Mouse (Mus musculus): ENCODE results near the gene Zmynd12.

The Zmynd12 gene

DNA sequence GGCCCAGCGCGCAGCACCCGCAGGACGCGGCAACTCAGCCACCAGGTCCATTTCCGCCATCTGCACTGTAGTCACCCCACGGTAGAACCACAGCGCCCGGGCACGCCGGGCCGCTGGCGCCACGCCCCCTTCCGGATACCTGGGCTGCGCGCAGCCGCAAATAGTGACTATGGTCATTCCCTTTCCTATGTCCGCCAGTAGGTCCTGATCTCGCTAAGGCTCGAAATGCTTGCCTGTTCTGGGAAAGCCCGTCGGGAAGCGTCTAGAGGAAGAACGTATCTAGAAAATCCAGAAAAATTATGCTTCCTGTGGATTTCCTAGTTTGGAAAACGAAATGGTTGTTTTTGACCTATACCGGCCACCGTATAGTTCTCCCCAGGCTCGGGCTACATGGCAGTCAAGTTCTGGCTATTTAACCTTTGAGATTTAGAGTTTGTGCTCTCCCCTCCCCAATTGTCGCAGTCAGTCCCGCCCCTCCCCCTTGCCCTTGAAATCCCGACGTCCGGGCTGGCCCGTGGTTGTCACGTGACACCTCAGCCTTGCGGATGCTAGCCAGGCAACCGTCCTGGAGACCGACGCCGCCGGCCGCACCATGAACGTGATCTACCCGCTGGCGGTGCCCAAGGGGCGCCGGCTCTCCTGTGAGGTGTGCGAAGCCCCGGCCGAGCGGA is at the start of gene Zmynd12, which contains the start of gene Ppcs:
Gene Zmynd12, plus strand, starts transcription at position 521 of the 671 bp plus-strand sequence.
Gene Ppcs, minus strand, starts transcription at position 127 of the 671 bp plus-strand sequence.
- DNase-seq (ENCODE audit: low spot score): peak; percentile 90

DNA sequence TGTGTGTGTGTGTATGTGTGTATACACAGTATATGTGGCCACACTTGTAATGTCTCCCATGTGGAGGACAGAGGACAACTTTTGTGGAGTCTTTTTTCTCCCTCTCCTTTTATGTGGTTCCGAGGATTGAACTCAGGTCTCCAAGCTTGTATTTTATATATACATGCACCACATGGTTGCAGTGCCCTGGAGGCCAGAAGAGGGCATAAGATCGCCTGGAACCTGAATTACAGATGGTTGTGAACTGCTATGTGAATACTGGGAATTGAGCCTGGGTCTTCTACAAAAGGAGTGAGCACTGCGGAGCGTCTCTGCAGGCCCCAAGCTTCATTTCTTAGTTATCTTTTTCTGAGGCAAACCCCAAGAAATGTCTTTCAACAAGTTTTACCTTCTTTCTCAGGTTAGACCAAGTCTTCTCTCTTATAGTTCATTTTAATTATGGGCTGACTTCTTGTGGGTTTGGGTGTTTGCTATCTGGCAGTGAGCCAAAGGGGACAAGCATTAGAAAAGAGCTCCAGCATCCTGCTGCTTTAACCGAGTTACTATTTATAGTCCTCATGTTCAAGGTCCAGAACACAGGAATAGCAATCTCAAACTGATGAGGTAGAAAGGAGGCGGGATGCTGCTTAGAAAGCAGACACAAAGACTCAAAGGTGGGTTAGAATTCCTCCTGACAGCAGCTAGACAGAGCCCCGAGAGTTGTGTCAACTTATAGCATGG is 41.0 kb upstream of the Zmynd12 start:
- DNase-seq (ENCODE audit: low spot score): no peak

DNA sequence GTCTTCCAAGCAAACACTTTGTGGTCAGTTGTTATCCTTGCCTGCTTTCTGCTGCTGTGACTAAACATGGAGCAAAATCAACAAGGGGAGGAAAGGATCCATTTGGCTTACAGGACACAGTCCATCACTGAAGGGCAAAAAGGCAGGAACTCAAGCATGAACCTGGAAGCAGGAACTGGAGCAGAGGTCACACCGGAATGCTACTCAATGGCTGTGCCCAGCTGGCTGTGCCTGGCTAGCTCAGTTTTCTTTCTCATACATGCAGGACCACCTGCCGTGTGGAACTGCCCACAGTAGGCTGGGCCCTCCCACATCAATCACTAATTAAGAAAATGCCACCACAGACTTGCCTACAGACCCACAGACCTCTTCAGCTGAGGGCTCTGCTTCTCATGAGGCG is 33.4 kb upstream of the Zmynd12 start:
- no peak for DNase-seq (ENCODE audit: low spot score)

DNA sequence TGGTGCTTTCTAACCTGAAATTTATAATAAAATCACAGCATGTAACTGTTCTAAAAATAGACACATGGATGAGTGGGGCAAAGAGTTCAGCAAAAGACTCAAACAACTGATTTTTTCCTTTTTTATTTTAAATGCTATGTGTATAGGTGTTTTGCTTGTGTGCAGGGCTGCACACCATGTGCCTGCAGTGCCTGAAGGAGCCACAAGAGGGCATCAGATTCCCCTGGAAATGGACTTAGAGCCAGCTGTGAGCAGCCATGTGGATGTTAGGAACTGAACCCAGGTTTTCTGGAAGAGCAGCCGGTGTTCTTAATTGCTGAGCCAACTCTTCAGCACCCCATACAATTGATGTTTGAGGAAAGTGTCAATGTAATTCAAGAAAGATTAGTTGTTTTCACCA is 32.2 kb upstream of the Zmynd12 start:
- peak; percentile 44 for DNase-seq (ENCODE audit: low spot score)

DNA sequence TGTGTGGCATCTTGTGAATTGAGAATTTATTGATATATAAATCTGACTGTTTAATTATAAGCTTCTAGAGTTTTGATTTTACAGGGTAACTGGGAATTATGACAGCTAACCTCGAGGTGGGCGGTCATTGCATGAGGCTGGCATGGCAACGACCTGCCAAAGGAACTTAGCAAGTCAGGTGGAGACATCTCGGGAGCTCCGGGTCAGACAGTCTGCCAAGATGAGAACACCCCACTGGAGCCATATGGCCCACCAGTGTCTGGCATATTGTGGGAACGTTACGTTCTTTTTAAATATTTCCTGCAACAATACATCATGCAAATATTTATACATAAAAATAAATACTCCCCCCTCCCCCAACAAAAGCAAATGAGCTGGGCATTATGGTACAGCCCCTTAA is 23.9 kb upstream of the Zmynd12 start:
- no peak for DNase-seq (ENCODE audit: low spot score)

DNA sequence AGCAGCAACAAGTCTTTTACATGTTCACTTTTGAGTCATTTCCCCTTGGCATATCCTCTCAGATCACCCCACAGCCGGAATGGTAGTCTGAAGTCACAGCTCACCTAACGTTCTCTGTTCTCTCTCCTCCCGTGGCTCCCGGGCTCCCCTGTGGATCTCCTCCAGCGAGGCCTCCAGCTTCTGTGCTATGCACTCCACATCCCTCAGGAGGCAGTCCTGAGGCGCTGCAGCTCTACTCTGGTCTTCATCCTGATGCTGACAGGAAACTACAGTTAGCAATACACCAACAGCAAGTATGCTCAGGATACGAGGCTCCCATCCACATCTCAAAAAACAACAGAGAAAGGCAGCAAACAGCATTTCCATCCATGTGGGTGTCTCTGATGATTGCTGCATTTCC is 21.7 kb upstream of the Zmynd12 start:
- DNase-seq (ENCODE audit: low spot score): no peak

DNA sequence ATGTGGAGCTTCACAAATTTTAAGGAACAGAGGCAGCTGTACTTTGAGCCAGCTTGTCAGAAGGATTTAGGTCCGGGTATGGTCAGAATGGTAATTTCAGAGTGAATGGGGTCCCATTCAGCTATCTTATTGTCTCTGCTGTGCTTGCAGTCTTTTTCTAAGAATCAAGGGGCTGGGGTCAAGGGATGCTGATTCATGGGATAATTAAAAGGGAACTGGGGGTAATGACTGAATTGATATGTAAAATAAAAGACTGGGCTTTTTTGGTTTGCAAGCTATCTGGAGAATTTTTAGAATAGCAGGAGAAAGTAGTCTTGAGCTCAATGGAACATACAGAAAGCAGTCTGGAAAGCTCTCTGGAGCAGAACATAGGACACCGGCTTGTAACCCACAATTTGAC is 19.2 kb upstream of the Zmynd12 start:
- no peak for DNase-seq (ENCODE audit: low spot score)

DNA sequence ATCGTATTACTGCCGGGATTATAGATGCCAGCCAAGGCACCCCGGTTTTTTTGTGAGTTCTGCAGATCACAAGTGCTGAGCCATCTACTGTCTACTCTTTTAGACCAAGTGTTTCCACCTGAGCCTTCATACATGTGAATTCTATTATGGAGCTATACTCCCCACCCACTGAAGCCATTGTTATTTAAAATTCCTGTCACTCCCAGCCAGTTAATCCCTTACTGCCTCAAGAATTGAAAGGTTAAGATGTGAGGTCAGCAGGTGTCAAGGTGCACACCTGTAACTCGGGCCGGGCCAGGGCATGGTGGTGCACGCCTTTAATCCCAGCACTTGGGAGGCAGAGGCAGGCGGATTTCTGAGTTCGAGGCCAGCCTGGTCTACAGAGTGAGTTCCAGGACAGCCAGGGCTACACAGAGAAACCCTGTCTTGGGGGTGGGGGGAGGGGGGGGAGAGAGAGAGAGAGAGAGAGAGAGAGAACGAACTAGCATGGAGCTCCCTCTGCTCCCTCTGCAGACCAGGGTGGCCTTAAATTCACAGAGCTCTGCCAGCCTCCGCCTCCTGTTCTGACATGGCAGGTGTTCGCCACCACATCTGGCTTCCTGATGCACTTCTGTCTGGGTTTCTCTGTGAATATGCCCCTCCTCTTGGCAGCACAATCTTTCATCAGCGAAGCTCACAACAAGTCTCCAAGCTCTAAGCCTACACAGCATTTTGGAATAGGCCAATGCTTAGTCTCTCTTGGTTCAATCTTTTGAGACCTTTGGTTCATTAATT is 10.6 kb upstream of the Zmynd12 start:
- no peak for DNase-seq (ENCODE audit: low spot score)

DNA sequence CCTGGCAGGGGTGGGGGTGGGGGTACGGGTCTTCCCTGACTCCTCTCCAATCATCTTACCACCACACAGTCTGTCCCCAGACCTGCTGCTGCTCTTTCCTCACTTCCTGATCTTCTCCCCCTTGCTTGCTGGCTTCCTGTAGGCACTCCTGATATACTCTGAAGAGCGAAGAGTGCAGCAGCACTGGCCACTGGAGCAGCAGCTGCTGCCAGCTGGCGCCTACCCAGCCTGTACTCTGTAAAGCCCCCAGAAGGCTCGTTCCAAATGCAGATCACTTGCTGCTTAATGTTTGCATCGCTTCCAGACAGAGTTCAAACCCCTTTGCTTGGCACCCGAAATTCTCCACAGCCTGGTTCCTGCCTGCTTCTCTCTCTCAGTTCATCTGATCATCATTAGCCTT is 9.8 kb upstream of the Zmynd12 start:
- DNase-seq (ENCODE audit: low spot score): no peak

DNA sequence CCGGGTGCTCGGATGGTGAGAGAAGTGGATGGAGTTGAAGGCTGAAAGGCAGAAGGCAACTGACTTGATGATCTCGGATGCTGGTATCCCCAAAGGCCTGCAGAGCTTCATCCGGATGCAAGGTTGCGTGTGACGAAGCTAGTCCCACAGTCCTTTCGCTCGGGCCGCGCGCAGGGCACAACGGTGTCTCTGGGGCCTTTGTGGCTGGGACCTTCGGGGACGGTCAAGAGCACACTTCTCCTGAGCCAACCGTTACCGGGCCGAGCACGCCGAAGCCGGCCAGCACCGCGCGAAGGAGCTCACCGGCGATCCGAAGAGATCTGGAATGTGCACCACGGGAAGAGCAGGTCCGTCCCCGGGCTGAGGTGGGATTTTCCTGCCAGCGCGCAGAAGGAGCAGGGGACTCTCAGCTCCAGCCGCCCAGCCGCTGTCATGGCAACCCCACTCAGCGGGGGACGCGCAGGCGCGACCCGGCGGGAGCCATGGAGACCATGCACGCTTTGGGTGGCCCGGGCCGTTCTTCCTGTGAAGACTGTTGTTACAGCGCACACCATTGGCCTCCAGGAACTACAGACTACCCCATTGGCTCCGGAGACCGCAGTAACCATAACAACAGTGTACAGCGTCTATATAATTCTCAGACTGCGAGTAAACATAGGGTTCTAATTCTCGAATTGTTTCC is 7.4 kb upstream of the Zmynd12 start, which contains the start of gene Ccdc30:
Gene Ccdc30, minus strand, starts transcription at position 450 of the 682 bp plus-strand sequence.
- peak; percentile 90 for DNase-seq (ENCODE audit: low spot score)

DNA sequence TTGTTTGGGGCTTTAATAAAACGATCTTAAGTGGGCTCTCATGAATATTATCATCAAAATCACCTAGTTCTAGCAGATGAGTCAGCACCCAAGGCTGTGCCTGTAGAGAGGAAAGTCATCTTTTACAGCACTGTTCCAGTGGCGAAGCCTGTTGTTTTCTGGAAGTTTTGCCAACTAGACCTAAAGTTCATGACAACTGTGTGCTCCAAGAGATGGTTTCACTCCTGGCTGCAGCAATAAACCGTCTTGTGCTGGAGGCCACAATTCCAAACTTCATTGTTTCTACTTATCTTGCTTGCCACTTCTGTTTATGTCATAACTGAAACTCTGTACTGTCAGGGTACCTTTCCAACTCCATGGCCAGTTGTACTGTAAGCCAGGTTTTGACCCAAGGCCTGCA is 5.3 kb upstream of the Zmynd12 start:
- no peak for DNase-seq (ENCODE audit: low spot score)

DNA sequence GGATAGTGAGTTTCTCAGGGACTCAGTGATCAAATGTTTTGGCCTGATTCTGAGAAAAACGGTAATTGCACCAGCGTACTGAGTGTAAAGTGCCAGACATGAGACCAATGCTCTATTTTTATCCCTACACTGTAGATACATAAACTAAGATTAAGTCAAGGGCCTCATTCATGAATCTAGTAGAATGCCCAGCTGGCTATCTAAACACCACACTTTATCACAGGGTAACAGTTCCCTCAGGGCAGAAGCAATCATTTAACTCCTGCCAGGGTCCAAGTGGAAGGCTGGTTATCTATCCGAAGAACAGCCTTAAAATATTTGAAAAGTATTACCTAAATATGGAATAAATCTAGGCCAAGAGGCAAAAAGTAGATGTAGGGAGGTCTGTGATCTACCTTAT is 4.7 kb upstream of the Zmynd12 start:
- DNase-seq (ENCODE audit: low spot score): no peak

DNA sequence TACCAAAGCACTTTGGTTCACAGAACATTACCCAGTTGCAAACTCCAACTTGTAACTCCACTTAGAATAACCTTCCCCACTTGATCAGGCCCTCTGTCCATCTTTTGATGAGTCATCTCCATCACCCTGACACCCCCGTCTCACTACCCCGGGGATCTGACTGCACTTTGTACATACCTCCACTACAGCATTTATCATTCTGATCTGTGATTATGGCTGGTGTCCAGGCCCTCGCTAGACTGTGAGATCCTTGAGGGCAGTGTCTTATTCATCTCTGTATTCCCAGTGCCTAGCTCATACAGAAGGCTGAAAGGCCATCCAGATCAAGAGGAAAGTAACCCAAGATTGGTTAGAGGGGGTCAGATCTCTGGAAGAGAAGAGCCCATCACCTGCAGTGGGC is 1.4 kb upstream of the Zmynd12 start:
- DNase-seq (ENCODE audit: low spot score): no peak

DNA sequence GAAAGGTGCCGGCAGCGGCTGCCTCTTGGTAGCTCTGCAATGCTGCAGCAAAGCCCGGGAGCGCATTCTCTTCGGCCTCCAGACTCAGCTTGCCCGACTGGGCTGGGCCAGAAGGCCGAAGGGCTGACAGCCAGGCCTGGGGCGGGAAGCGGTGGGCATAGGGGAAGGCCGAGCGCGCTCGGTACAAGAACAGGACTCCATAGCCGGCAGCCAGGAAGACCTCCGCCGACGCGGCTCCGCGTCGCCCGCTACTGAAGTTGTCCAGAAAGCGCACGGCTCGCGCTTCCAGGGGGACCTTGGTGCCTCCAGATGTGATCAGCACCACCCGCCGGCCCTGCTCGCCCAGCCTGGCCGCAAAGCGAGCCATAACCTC is 707 bp upstream of the Zmynd12 start:
- DNase-seq (ENCODE audit: low spot score): no peak

DNA sequence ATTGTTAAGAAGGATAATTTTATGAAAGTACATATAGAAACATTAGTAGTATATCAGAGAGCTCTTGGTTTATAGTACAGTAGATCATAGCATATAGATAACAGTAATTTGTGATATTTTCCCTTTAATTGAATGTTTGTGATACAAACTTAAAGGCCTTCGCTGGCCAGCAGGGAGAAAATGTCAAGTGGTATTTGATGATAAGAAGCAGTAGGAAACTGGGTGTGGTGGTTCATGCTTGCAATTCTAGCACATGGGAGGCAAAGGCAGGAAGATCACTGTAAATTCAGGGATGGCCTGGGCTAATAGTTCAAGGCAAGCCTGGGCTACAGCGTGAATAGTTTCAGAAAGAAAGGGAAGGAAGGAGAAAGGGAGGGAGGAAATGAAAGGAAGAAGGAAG is 2.5 kb downstream of the Zmynd12 start:
- no peak for DNase-seq (ENCODE audit: low spot score)

DNA sequence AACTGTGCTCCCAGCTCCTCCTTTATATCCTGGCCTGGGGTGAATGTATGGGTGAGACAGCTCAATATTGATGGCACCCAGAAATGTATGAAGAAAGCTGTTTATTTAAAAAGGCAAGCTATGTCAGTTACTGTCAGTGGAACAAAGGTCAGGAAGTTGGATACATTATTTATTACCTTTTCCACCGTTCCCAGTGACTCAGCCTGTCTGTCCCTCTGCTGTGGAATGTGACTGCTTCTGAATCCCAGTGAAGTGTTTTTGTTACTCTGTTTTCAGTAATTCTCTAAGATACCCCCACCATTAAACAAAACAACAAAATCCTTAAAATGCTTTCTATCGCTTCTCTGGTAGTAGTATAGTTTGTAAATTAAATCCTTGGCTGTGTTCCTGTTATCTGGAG is 3.0 kb downstream of the Zmynd12 start:
- DNase-seq (ENCODE audit: low spot score): no peak

DNA sequence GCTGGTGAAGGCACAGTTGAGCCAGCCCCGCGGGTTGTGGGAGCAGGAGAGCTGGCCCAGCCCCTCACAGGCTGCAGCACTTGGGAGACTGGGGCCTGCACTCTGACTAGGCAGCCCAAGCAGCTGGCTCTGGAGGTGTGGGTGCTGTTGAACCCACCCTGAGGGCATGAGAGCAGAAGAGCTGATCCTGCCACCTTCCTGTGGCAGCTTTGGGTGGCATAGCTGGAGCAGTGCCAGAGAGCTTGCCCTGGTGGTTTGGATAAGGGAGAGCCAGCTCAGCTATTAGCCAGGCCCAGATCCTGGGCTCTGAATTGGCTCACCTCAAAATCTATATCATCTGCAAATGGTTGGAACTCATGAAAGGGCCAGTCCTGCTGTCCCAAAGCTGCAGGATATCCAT is 5.1 kb downstream of the Zmynd12 start:
- DNase-seq (ENCODE audit: low spot score): no peak

DNA sequence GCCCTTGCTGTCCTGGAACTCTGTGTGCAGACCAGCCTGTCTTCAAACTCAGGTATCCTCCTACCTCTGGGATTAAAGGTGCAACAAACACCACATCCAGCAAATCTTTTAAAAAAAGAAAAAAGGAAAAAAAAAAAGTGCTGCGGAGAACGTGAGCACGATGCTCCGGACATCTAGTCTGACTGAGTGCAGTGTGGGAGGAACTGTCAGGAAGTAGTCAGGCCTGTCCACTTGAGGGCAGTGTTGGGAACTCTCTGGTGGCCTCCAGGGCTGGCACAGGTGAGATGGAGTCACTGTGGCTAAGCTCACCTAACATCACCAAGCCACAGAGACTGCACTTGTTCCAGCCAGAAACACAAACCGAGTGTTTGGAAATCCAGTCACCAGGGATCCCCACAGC is 8.1 kb downstream of the Zmynd12 start:
- DNase-seq (ENCODE audit: low spot score): no peak

DNA sequence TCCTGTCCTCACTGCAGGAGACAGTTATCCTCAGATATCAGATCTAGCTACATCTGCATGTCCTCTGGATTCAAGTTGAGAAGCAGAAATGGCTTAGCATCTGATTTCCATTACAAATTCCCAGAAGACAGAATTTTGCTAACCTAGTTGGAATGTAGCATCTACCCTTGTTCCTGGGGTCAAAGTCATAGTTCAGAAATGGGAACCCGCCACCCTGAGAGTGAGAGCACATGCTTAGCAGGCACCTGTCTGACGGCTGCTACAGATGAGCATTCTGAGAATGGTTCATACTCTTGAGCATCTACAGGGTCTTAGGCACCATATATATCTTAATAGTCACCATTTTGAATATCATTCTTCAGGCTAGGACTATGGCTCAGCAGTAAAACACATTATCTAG is 15.3 kb downstream of the Zmynd12 start:
- no peak for DNase-seq (ENCODE audit: low spot score)

DNA sequence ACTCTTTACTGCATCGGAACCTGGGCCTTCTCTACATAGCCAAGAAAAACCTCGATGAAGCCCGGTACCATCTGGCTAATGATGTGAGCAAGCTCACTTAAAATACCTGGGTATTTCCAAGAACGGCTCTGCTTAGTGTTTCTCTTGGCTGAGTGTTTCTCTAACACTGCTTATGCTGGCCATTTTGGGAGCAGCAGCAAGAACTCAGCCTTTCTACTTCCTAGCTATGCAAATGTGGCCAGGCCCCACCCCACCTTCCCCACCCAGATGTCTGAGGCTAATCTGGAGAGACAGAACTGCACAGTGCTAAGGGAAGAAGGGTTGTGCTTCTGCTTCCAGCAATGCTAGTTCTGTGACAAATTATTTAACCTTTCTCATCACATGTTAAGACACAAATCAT is 19.2 kb downstream of the Zmynd12 start:
- no peak for DNase-seq (ENCODE audit: low spot score)

DNA sequence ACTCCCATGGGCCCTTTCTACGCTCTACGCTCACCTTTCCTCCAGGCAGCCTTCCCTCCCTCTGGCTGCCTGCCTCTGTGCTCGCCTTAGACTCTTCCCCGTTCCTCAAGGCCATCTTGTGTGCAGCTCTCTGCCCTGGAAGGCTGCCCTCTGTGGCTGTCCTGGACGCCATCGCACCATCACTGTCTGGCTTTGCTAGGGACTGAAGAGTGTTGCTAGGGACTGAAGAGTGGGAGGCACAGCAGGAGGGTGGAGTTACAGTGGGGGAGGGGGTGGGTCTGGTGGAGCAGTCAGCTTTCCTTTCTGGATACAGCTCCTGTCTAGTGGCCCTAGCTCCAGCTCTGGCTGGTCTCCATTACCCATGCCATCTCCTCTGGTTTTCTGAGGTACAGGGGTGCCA is 19.9 kb downstream of the Zmynd12 start:
- DNase-seq (ENCODE audit: low spot score): no peak

DNA sequence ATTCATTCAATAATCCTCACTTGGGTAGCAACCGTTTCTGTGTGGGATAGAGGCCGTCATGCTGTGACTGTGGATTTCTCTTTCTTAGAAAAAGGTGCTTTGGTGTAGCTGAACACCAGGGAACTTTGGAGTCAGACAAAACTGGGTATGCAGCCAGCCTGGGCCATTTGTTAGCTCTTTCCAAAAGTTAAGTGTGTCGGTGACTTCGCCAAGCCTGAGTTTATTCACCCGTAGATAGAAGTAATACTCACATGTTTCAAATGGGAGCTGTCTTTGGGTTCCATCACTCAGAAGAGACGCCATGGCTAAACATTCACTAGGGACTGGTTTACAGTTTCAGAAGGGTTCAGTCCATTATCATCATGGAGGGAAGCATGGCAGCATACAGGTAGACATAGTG is 24.6 kb downstream of the Zmynd12 start:
- no peak for DNase-seq (ENCODE audit: low spot score)

DNA sequence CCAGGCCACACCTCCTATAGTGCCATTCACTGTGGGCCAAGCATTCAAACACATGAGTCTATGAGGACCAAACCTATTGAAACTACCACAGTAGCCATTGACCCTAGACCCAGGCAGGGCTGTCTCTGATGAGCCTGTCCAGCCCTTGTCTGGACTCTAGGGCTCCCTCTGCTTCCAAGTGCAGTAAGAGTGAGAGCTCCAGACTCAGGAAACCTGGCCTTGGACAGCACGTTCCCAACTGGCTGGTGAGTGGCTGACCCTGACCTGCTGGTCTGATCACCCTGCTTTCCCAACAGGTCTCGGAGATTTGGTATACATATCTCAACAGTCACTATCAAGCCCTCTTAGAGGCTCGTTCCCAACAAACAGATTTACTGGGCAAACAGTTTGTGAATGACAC is 25.2 kb downstream of the Zmynd12 start:
- DNase-seq (ENCODE audit: low spot score): no peak

Measured in testis, postnatal 14 days (tissue).